Mouse (Mus musculus) embryo, embryonic 9.5 days (tissue): ENCODE data around the gene Plxnd1.

ENCODE experiments used
- DNase-seq: peaks from one replicate; pipeline ENCODE4 v3.0.0-alpha.2; 2017; ENCODE audit errors: extremely low spot score

The Plxnd1 gene

DNA sequence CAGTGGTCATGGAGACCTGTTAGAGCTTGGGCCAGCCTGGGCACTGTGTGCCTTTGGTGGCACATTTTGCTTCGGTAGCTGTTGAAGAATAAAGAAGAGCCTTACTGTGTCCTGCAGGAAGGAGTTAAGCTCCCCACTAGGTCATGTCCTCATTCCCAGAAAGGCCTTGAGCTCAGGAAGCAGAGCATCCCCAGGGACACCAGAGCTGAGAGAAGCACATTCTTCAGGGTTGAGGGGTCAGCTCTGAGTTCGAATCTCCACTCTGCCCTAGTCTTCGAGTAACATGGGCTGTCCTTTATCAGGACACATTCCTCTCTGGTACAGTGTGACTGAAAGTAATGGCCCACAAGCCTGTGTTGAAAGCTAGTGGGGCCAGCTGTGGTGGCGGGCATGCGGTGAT is 74.9 kb downstream of the Plxnd1 start:
- no peak for DNase-seq

DNA sequence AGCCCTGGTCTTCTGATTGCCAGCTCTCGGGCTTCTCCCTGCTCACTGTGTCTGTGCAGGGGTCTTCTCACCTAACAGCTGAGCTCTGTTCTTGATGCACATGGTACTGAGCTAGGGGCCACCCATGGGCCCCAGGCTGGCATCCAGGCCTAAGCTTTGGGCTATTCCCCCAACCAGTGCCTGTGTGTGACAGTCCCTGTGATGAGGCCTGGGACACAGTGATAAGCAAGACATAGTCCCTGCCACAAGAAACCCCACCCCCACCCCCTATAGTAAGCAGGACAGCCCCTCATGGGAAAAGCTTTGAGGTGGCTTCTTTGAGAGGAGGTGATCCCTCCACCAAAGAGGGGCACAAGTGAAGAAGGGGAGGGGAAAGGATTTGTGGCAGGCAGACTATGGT is 76.2 kb downstream of the Plxnd1 start:
- DNase-seq = no peak

DNA sequence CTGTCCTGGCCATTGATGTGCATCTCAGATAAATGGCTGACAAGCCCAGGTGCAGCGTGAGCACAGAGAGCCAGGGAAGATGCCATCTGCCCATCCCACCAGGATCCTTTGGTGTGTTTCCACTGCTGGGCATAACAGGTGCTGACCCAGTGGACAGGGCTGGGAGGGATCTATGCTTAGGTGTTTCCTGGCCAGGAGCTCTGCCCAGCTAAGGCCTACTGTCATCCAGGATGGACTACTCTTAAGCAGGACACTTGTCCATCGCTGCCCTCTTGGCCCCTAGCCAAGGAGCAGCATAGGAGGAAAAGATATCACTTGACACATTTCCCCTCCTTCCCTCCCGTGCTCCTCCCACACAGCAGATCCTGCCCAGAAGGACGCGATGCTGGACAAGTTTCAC is 78.2 kb downstream of the Plxnd1 start:
- DNase-seq = no peak

DNA sequence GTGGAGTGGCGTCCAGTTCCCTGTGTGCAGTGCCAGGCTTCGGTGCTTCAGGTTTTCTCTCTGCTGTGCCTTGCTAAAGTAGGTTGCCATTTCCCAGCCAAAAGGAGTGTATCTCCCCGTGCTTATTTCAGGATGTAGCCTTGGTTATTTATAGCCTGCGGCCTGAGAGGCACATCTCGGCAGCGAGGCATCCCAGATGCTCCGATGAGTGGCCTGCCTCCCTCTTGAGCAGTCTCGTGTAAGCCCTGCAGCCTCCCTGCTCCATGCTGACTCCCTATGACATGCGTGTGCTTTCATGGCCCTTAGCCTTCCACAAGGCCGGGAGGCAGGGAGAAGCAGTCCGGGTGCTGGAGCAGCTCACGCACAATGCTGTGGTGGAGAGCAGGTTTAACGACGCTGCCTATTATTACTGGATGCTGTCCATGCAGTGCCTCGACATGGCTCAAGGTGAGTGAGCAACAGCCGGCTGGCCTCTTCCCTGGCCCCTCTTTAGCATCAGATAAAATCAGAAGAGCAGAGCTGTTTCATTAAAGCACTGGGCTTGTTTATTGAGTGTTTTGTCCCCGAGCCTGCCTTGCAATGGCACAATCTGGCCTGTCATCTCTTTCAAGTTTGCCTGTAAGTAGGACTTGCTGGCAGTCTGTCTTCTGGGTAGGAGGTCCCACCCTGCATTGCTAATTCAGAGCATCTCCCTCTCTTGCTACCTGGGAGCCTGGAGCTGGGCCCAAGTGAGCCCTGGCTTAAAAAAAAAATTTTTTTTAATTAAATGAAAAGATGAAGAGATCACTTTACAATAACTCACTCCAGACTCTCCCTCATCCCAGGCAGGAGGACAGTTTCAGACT is 79.0 kb downstream of the Plxnd1 start:
- no peak for DNase-seq

DNA sequence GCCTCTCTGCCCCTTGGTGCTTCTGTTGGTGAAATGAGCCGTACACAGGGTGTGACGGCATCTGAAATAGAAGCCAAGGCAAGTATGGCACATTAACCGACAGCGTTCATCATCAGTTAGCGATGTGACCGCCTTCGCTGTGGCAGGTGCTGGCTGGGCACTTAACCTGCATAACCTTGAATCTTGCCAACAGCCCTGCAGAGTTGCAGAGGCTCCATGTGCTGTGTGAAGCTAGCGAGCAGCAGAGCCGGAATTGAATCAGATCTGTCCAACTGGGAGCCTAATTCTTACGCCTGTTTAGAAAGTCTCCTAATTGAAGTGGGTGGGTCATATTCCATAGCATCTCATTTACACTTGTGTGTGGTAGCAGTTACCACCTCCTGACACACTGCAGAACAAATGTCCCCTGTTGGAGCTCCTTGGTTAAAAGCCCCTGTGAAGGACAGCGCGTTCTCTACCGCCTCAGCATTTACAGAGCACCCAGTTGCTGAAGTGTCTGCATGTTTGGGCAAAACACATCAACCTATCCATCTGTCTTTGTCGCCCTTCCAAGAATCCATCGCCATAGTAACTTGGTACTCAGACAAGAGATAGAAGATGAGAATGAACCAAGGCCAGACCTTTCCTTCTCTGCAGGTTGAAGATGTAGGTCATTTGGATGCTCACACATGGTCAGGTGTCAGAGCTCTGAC is 80.1 kb downstream of the Plxnd1 start:
- no peak for DNase-seq

DNA sequence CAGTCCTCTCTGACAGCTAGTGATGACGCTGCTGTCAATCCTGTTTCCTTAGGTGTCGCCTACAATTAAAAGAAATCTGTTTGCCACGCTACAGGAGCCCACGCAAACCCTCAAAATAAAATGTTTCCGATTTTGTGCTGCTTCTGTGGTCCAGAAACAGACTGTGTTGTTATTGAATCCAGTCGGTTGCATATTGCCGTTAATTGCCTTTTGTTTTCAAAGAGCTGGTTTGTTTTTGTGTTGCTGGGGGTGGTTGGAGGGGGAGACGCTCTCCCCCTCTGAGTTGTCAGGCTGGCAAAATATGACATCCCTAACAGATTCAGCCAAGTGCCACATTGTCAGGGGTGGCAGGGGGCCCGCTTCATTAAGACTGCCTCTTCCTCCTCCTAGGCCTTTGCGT is 81.3 kb downstream of the Plxnd1 start:
- no peak for DNase-seq

DNA sequence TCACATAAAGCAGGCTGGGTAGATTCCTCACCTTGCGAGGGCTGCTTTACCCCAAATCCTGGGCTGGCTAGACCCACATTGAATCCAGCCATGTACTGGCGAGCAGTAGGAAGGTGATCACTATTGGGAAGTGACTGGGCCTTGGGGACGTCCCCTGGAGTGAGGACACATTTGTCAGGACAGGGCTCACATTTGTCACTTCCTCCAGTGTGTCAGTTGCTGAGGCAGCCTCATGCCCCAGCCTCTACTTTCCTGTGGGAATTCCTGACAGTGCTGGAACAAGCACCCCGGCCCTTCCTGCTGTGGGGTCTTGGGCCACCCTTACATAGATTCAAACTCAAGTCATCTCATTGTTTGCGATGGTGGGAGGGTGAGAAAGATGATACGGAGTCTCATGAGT is 83.0 kb downstream of the Plxnd1 start:
- DNase-seq = no peak

DNA sequence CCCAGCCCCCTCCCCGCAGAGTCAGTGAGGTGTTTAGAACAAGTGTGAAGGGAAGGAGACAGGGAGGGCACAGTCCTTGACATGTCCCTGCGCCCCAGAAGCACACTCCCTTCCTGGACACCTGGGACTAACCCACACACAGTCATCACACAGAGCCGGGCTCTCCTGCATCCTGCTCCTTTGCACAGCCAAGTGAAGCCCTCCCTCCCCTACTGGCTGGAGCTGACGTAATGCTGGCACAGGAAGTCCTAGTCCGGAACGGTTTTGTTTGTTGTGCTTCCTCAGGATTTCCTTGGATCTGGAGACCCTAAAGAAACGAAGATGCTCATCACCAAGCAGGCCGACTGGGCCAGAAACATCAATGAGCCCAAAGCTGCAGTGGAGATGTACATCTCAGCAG is 84.9 kb downstream of the Plxnd1 start:
- no peak for DNase-seq

DNA sequence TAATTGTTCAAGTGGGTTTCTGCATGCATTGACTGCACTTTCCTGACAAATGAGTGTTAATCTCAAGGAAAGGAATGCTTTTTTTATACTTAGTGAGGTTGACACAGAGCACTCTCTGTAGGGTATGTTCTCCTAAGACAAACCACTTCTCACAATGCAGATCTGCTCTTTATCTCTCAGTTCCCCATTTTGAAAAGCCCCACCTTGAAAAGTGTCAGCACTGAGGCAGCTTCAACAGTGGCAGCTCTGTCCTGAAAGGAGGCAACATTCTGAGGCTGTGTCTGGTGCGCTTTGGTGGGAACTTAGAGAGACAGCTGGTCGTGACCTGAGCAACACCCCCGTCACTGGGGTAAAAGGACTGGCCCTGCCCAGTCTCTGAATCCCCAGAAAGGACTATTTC is 85.8 kb downstream of the Plxnd1 start:
- DNase-seq = no peak

DNA sequence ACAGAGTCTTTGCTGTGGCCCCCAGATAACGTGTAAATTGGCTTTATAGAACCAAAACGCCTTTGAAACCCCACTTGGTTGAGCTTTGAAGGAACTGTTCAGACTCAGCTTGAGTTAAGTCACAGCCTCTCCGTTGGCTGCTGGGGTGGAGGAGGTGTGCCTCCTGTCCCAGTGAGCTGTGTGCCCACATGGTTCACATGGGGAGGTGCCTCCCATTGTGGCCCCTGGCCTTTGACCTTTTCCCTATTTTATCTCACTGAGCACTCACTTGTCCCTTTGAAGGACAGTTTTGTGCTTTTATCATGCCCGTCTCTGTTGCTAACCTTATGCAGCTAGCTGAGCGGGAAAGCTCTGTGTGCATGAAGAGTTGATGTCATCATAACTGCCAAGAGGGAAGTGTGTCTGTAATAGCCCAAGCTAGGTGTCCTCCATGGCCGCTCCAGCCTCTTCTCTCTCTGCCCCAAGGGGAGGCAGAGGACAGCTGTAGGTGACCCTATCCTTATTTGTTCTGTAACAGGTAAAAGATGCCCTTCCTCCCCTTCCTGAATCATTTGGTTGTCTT is 86.3 kb downstream of the Plxnd1 start:
- no peak for DNase-seq

DNA sequence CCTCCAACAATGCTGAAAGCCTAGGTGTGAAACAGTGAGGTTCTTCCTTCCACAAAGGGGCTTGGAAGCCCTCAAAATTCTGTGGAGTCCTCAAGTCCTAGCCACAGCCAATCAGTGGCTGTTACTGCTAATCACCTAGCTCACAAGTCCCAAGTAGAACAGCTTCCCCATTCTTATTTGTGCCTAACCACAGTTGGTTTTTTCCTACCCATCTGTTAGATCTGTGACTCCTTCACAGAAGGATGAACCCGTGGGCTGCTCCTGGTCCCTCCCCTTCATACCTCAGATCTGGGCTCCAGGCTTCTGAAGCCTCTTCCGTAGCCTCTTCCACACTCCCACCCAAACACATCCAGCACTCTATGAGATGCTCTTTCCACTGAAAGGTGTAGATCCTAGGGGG is 87.9 kb downstream of the Plxnd1 start:
- DNase-seq = no peak

DNA sequence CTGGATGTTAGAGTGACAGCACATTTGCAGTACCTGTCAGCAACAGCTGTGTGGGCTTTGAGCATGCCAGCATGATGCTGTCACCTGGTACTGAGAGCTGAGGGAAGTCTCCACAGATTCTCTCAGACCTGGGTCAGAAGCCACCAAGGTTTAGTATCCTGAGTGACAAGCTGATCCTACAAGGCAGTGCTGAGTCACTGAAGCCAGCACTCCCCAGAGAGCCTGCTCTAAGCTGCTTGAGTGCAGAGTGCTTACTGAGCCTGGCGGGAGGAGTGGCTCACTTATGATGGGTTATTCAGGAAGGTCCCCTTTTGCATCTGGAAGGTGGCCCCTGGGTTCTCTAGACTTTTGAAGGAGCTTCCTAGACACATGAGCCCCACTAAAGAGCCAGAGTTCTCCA is 88.3 kb downstream of the Plxnd1 start:
- no peak for DNase-seq

DNA sequence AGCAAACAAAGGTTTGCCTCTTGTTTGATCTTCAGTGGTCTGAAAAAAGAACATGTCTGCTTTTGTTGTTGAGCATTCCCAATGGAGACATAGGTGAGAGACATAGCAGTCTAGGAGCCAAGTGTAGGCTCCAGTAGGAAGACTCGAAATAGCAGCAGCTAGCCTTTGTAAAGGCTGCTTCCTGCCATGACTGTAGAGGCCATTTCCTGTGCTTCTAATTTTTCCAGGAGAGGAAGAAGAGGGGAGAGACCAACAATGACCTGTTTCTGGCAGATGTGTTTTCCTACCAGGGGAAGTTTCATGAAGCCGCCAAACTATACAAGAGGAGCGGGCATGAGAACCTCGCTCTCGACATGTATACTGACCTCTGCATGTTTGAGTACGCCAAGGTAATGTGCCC is 89.2 kb downstream of the Plxnd1 start:
- DNase-seq = no peak
